Mouse (Mus musculus) frontal cortex, postnatal 14 days (tissue): ENCODE measurements around the gene Txnrd1.

Experiments used
- DNase-seq, 2 experiments: peaks; one replicate each; pipeline ENCODE4 v3.0.0; 2022; ENCODE audit warnings: low spot score in 2 of 2

Gene Txnrd1

DNA sequence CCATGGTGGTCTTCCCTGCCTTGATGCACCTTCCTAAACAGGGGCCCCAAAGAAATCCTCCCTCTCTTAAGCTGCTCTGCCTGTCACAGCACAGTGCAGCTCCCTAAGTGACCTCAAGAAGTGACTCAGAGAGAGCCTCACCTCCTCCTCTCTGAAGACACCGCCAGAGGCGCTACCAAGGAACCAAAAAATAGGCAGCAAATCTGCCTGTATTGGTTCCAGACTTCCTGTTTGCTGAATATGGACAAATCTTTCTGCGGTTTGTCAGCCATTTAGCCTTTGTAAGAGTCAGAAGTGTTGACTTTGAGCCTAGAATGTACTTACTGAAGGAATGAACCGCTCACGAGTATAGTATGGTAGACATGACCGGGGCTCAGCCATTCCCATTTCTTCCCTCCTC, 80.0 kb downstream of the Txnrd1 start:
- no peak for DNase-seq

DNA sequence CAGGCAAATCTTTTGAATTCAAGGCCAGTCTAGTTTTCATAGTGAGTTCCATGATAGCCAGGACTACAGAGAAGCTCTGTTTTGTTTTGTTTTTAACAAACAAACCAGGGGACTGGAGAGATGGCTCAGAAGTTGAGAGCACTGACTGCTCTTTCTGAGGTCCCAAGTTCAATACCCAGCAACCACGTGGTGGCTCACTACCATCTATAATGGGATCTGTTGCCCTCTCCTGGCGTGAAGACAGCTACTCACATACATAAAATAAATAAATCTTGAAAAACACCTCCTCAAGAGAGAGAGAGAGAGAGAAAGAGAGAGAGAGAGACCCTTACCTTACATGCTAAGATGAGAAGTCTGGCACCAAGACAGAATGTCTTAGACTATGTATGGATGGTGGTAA, 84.9 kb downstream of the Txnrd1 start:
- no peak for DNase-seq

DNA sequence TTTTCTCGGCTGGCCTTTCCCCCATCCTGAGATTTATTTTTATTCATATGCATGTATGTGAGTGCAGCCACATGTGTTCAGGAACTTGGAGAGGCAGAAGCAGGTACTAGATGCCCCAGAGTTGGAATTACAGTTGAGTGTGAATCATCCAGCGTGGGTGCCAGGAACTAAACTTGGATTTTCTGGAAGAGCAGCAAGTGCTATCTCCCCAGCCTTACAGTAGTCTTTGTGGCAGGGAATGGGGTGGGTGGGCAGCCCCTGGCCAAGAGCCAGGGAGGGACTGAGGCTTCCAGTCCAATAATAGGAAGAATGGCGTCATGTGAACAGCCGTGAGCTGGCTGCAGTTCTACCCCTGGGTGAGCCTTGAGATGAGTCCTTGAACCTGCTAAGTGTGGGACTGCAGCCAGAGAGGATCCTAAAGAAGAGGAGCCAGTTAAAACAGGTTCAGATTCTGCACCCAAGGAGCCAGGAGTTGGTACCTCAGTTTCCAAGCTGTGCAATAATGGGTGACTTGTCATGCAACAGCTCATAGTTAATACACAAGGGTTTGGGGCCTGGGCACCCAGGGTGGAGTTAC, 85.7 kb downstream of the Txnrd1 start:
- peak; percentile 30 to 36 for DNase-seq

DNA sequence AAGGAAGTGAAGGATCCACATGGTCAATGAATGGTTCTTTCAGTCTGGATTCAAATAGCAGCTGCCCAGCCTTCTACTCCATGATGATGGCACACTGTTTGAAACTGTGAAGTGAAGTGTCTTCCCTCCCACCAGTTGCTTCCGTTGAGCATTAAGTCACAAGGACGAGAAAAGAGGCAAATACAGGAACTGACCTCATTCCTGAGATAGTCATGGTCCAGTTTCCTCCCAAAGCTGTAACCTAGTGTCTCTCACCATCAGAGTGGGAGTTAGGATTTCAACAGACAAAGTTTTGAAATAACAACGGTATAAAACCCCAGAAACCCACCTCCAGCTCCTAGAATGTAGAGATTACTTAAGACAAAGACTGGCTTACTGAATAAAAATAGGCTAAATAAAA, 89.8 kb downstream of the Txnrd1 start:
- DNase-seq: no peak

DNA sequence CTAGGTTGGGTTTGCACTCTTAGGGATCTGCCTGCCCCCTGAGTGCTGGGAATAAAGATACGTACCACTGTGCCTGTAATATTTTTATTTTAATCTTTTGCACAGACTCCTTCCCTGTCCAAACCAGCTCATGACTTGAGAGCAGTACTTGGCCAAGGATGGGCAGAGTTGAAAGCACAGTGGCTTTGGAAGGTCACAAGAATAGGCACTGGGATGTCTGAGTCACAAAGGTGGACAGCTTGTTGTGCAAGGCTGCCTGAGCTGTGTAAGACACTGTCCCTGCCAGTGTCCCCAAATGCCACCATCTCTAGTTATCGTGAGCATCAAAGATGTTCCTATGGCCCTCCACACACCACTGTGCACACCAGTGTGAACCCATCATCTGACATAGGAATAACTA, 91.0 kb downstream of the Txnrd1 start:
- no peak for DNase-seq

DNA sequence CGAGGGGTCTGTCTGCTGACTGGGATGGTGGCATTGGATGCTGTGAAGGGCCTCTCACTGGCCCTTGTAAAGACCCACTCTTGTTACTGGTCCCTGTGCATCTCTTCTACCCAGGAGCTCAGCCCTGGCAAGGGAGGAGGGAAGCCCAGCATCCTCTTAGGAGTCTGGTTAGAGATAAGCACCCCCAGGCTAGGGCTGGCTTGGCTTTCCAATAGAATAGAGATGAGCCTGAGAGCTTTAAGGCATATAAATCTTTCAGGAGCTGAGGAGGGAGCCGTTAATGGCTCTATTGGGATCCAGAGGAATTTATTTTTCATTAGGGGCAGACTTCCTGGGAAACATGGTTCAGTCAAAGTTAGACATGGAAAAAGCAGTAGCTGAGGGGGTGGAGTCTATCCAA, 91.9 kb downstream of the Txnrd1 start:
- no peak for DNase-seq

DNA sequence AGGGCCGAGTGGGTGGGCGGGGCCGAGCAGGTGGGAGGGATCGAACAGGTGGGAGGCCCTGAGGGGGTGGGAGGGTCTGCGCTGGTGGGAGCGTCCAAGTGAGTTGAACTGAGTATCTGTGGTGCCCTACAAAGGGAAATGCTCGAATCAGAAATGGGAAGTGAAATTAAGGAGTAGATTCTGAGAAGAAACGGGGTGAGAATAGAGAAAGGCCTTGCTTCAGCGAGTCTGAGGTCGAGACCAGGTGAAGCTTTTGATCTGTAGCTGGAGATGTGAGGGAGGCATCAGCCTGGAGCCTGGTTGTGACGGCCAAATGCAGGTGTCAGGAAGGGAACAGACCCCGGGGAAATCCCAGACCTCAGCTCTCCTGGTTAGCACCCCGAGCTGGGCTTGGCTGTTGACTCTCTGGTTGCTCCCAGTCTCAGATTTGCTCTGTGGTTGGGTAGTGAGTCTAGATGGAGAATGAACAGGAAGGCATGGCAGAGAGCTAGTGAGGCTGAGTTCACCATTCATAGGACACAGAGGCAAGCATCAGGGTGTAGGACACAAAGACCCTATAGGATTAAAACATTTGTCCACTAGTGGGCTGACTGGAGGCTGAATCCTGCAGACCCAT, 101.4 kb downstream of the Txnrd1 start:
- DNase-seq: no peak

DNA sequence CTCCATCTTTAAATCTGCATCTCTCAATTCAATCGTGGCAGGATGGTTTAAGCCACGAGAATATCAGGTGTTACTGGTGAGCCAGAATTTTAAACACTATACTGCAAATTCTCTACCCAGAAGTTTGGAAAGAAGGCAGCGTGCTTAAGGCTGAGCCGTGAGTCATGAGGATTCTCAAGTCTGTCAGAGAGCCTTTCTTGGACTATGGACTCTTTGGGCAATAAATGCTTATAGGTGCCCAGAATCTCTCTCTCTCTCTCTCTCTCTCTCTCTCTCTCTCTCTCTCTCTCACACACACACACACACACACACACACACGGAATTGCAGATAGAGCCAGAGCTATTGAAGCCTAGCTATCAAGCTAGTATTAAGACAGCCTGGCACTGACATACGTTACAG, 102.0 kb downstream of the Txnrd1 start:
- DNase-seq: no peak
